Mouse (Mus musculus) thymus, postnatal 4 days (tissue): Measurements from ENCODE around the gene Fam122a.

ENCODE experiments used
- DNase-seq: peaks from one replicate; pipeline ENCODE4 v3.0.0; 2021

Fam122a gene

GRCm38 (mm10) chr19:24486433-24487296, 9.5 kb upstream of the Fam122a start:
- DNase-seq = no peak

GRCm38 (mm10) chr19:24484612-24485194, 7.5 kb upstream of the Fam122a start:
- DNase-seq = no peak

GRCm38 (mm10) chr19:24480916-24481315, 3.8 kb upstream of the Fam122a start:
- no peak for DNase-seq

GRCm38 (mm10) chr19:24476461-24476860, 695 bp downstream of the Fam122a start:
- peak; percentile 57 for DNase-seq

GRCm38 (mm10) chr19:24475281-24475680, 1.9 kb downstream of the Fam122a start:
- no peak for DNase-seq

- no peak for DNase-seq
Observed at GRCm38 (mm10) chr19:24472512-24472911, 4.6 kb downstream of the Fam122a start.

- no peak for DNase-seq
Observed at GRCm38 (mm10) chr19:24471538-24471937, 5.6 kb downstream of the Fam122a start.

- no peak for DNase-seq
Observed at GRCm38 (mm10) chr19:24469216-24469615, 7.9 kb downstream of the Fam122a start.

- DNase-seq = no peak
Observed at GRCm38 (mm10) chr19:24468616-24469015, 8.5 kb downstream of the Fam122a start.

- DNase-seq = no peak
Observed at GRCm38 (mm10) chr19:24463011-24463410, 14.1 kb downstream of the Fam122a start.

- no peak for DNase-seq
Observed at GRCm38 (mm10) chr19:24456591-24457231, 20.4 kb downstream of the Fam122a start.

- no peak for DNase-seq
Observed at GRCm38 (mm10) chr19:24455249-24455960, 21.8 kb downstream of the Fam122a start.

- DNase-seq = no peak
Observed at GRCm38 (mm10) chr19:24454451-24454850, 22.7 kb downstream of the Fam122a start.

GRCm38 (mm10) chr19:24453379-24453778, 23.8 kb downstream of the Fam122a start:
- no peak for DNase-seq

- no peak for DNase-seq
Observed at GRCm38 (mm10) chr19:24452441-24452898, 24.7 kb downstream of the Fam122a start.

GRCm38 (mm10) chr19:24451626-24452025, 25.5 kb downstream of the Fam122a start:
- DNase-seq = no peak

- no peak for DNase-seq
Observed at GRCm38 (mm10) chr19:24450740-24451139, 26.4 kb downstream of the Fam122a start.

GRCm38 (mm10) chr19:24444322-24444721, 32.8 kb downstream of the Fam122a start:
- no peak for DNase-seq

GRCm38 (mm10) chr19:24439715-24440114, 37.4 kb downstream of the Fam122a start:
- DNase-seq = no peak

GRCm38 (mm10) chr19:24434291-24434690, 42.9 kb downstream of the Fam122a start:
- DNase-seq = no peak

- DNase-seq = no peak
Observed at GRCm38 (mm10) chr19:24432447-24432846, 44.7 kb downstream of the Fam122a start.

- DNase-seq = no peak
Observed at GRCm38 (mm10) chr19:24431381-24431780, 45.8 kb downstream of the Fam122a start.

- DNase-seq = no peak
Observed at GRCm38 (mm10) chr19:24428011-24428410, 49.1 kb downstream of the Fam122a start.
